Mouse (Mus musculus) heart, embryonic 15.5 days (tissue): ENCODE measurements around the gene Gsx1. TPM values are rescaled to one million over a fixed set of nuclear protein-coding genes. Genes with fewer than 3 reads are reported as not detected.

Experiments
- ATAC-seq: fragments of 200-750 bp; cut with Nextera tagmentation; replicated peaks from 2 replicates; pipeline ENCODE4 v1.8.0; 2017; ENCODE audit warnings: low read depth, moderate TSS enrichment; ENCODE audit not compliant: insufficient number of reproducible peaks, insufficient read depth, low FRiP score
- H3K27ac ChIP-seq: fragments of 300-500 bp; sonication (generic); 2 replicates; pipeline ENCODE4 v1.5.1; 2015; ENCODE audit warnings: mild to moderate bottlenecking, inconsistent platforms
- H3K27me3 ChIP-seq: fragments of 300-500 bp; sonication (generic); 2 replicates; pipeline ENCODE4 v1.6.1; 2015; ENCODE audit warnings: inconsistent platforms
- H3K36me3 ChIP-seq: fragments of 300-500 bp; sonication (generic); 2 replicates; pipeline ENCODE4 v1.6.1; 2015; ENCODE audit warnings: mild to moderate bottlenecking, inconsistent platforms
- H3K4me1 ChIP-seq: fragments of 300-500 bp; sonication (generic); replicated peaks from 2 replicates; pipeline ENCODE4 v1.6.1; 2015; ENCODE audit warnings: inconsistent platforms
- H3K4me2 ChIP-seq: fragments of 300-500 bp; sonication (generic); 2 replicates; pipeline ENCODE4 v1.6.1; 2015; ENCODE audit warnings: inconsistent platforms, mild to moderate bottlenecking, moderate library complexity
- H3K4me3 ChIP-seq: fragments of 300-500 bp; sonication (generic); 2 replicates; pipeline ENCODE4 v1.5.1; 2015; ENCODE audit warnings: mild to moderate bottlenecking, inconsistent platforms
- H3K9ac ChIP-seq: fragments of 300-500 bp; sonication (generic); 2 replicates; pipeline ENCODE4 v1.6.1; 2015; ENCODE audit warnings: mild to moderate bottlenecking, inconsistent platforms
- H3K9me3 ChIP-seq: fragments of 300-500 bp; sonication (generic); replicated peaks from 2 replicates; pipeline ENCODE4 v1.6.1; 2016; ENCODE audit warnings: inconsistent platforms
- WGBS: fragments of 180-500 bp; shearing (Covaris S2); methylation state at CpG from one replicate; pipeline ENCODE4 v1.1.7; 2015; ENCODE audit warnings: mixed read lengths; 5-methylcytosine and 5-hydroxymethylcytosine counted together
- polyA plus RNA-seq: library from polyadenylated mRNA; unstranded; fragments of >200 nt; fragmentation: Nextera tagmentation; extraction: Ambion mirVana; gene quantifications from 2 replicates; pipeline ENCODE4 v1.2.1, GENCODE M21; 2015

Gene Gsx1
- polyA plus RNA-seq, 1 experiment from 2014 or later = not detected

DNA sequence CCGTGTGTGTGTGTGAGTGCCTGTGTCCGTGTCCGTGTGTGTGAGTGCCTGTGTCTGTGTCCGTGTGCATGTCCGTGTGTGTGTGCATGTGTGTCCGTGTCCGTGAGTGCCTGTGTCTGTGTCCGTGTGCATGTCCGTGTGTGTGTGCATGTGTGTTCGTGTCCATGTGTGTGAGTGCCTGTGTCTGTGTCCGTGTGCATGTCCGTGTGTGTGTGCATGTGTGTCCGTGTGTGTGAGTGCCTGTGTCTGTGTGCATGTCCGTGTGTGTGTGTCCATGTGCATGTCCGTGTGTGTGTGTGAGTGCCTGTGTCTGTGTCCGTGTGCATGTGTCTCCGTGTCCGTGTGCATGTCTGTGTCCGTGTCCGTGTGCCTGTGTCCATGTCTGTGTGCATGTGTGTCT is 19.4 kb downstream of the Gsx1 start:
- Histone ChIP-seq H3K27ac (no peak overlapping the region), H3K36me3 (no peaks in the 10 kb centered on the region), H3K4me1 (no peaks in the 10 kb centered on the region), H3K9me3 (no peaks in the 10 kb centered on the region; the same call in 1 of the 2 replicates), H3K4me2 (no peak overlapping the region), H3K4me3 (no peak overlapping the region), H3K27me3 (peaks cover 13% of the 10 kb centered on the region), H3K9ac (no peak overlapping the region)
- WGBS = 90% methylated on average over 20 of the region's 20 CpGs
- no peak for ATAC-seq

GRCm38 (mm10) chr5:147208471-147208870 is 20.0 kb downstream of the Gsx1 start:
- no peaks in the 10 kb centered on the region; the same call in 1 of the 2 replicates for H3K9me3 ChIP-seq
- no peak overlapping the region for H3K27ac ChIP-seq
- 67% methylated on average over 2 of the region's 2 CpGs for WGBS
- no peak for ATAC-seq
- no peak overlapping the region for H3K4me3 ChIP-seq
- no peak overlapping the region for H3K4me2 ChIP-seq
- no peaks in the 10 kb centered on the region for H3K4me1 ChIP-seq
- H3K9ac ChIP-seq = no peak overlapping the region
- H3K36me3 ChIP-seq = no peaks in the 10 kb centered on the region
- H3K27me3 ChIP-seq = peaks cover 14% of the 10 kb centered on the region

DNA sequence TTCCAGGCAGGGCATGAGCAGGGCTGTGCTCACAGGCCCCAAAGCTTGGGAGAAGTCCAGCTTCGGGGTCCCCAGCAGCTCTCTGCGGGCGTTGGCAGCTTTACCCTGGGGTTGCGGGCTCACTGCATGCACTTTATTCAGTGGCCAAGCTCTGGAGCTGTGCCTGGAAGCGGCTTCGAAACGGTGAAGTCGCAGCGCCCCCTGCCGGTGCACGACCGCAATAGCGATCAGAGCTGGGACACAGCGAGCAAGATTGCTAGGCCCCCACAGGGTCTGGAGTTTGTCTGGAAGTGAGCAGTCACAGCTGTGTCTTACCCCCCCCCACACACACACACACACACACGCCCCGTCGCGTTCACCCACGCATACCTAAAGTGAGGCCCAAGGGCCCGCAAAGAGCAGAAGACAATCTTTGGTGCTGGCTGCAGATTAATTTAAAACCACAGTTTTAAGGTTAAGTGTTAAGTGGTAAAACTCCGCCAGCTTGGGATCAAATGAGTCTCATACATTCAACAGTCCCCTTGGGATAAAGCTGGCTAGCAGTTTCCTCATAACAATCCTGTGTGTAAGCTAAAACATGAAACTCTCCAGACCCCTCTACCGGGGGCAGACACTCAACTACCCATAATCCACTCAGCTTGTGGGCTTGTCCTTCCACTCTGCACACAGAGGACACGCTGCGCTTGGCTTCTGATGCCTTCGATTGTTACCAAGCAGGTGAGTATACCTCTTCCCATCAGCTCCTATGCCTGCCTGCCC is 39.0 kb downstream of the Gsx1 start:
- peaks cover 66% of the 10 kb centered on the region for H3K27me3 ChIP-seq
- no peaks in the 10 kb centered on the region for H3K4me1 ChIP-seq
- H3K36me3 ChIP-seq = no peaks in the 10 kb centered on the region
- no peak overlapping the region for H3K9ac ChIP-seq
- no peaks in the 10 kb centered on the region for H3K9me3 ChIP-seq
- no peak overlapping the region for H3K4me3 ChIP-seq
- 16% methylated on average over 25 of the region's 25 CpGs for WGBS
- no peak overlapping the region for H3K4me2 ChIP-seq
- 0 out of 2 replicates have a peak, but pooled peaks have one; percentile 27 for ATAC-seq
- H3K27ac ChIP-seq = no peak overlapping the region

- H3K4me3 ChIP-seq = no peak overlapping the region
- no peak overlapping the region for H3K4me2 ChIP-seq
- peaks cover 21% of the 10 kb centered on the region; the same call in 1 of the 2 replicates for H3K27me3 ChIP-seq
- no peak overlapping the region for H3K9ac ChIP-seq
- H3K4me1 ChIP-seq = no peaks in the 10 kb centered on the region
- H3K9me3 ChIP-seq = no peaks in the 10 kb centered on the region
- H3K36me3 ChIP-seq = no peaks in the 10 kb centered on the region
- WGBS = 59% methylated on average over 21 of the region's 21 CpGs
- H3K27ac ChIP-seq = no peak overlapping the region
- ATAC-seq = no peak
These were observed 47.2 kb downstream of the Gsx1 start for GRCm38 (mm10) chr5:147235406-147236309.

Other genes with a start within 250 kb of the Gsx1 start
- 68.3 and 84.7 TPM in 2 replicates for gene Gtf3a, start 240.0 kb upstream of the Gsx1 start, polyA plus RNA-seq
- 18.3 and 21.9 TPM in 2 replicates for gene Mtif3, start 224.9 kb upstream of the Gsx1 start, polyA plus RNA-seq
- gene Lnx2, start 112.1 kb upstream of the Gsx1 start, polyA plus RNA-seq = 11.2 and 14.2 TPM in 2 replicates
- 84.3 and 85.2 TPM in 2 replicates for gene Polr1d, start 111.6 kb upstream of the Gsx1 start, polyA plus RNA-seq
- not detected in 2 replicates for gene Pdx1, start 81.3 kb downstream of the Gsx1 start, polyA plus RNA-seq
- gene Cdx2, start 118.6 kb downstream of the Gsx1 start, polyA plus RNA-seq = not detected in 2 replicates
- not detected in 2 replicates for gene Urad, start 133.7 kb downstream of the Gsx1 start, polyA plus RNA-seq
- 0.09 and 0.24 TPM in 2 replicates for gene Flt3, start 211.8 kb downstream of the Gsx1 start, polyA plus RNA-seq
- gene Pan3, start 241.5 kb downstream of the Gsx1 start, polyA plus RNA-seq = 43.2 and 43.5 TPM in 2 replicates